Mouse (Mus musculus) lung, postnatal 10 days (tissue): ENCODE results near the gene Aoah.
A peak's percentile ranks its signal among the peaks of the same experiment; 100 is the strongest.

Source experiments
- DNase-seq: peaks from one replicate; pipeline ENCODE4 v3.0.0; 2021

Aoah gene

DNA sequence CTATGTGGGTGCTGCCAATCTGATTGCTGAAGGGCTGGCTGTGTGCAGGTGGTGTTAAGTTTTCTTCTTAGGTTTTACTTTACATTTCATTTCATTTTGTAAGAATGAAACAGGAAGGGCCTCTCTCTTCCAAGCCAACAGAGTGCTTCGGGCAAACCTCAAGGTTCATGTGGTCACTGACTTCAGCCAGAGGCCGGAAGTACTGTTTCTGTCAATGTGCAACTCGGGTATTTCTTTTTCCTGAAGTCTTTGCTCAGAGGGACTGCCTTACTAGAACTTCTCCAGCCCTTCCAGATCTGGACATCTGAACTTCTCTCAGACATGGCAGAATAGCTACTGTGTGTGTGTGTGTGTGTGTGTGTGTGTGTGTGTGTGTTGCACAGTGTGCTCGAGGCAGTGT is at the start of gene Aoah:
TSS of gene Aoah (plus strand) at position 213 of the 400 bp plus-strand sequence.
- DNase-seq = no peak

DNA sequence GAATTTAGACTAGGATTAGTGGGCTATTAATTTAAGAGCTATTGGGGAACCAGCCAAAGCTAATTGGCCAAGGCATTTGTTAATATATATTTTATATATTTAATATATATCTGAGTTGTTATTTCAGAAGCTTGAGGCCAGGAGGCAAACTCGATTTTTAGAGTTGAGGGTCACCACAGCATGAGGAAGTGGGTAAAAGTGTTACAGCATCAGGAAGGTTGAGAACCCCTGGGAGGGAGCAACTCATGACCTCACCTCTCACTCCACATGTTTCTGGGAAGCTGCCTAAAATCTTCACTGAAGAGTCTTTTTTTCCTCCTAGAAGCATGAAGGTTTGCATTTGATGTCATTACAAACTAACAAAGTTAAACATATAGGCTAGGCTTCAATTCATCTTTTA is 39.1 kb upstream of the Aoah start:
- no peak for DNase-seq

DNA sequence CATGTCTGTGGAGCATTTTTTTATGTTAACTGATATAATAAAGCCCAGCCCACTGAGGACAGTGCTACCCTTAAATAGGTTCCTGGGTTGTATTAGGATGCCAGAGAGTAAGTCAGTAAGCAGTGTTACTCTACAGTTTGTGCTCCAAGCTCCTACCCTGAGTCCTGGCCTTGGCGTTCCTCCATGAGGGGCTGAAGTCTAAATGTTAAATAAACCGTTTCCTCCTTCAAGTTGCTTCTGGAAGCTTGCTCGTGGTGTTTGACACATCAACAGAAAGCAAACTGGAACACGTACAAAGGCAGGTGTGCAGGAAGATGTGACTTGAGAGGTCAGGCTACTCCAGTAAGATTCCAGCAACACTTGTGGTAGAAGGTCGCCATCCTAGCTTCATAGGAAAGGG is 10.3 kb upstream of the Aoah start:
- no peak for DNase-seq

DNA sequence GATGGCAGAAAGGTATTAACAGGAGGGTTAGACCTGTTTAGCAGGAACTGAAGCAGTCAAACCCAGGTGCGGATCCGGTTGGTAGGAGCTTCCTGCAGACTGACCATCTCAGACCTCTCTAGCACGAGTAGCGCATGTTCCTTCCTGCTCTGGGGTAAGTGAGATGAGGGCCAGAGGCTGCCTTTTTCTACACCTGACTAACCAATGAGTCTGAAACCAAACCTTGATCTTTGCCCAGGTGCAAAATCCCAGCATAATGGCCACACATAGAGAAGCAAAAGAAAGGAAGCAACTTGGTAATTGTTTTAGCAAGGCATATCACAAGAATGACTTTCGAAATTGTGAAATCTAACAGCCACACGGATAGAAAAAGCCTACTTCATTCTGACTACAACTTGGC is 9.9 kb upstream of the Aoah start:
- DNase-seq = no peak

DNA sequence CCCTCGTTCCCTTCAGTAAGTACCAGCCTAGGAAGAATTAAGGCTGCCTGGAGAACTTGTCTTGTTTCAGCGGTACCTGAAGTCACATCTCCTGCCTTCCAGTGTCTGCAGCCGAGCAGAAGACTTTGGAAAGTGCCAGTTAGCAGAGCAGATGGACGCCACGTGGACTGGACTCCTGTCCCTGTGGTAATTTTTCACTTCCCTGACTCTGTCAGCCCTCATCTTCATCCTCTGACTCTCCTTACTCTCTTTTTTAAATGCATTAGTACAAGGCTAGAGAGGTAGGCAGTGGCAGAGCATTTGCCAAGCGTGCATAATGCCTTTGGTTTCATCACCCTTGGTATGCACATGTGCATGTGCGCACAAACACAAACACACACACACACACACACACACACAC is 8.0 kb upstream of the Aoah start:
- no peak for DNase-seq

DNA sequence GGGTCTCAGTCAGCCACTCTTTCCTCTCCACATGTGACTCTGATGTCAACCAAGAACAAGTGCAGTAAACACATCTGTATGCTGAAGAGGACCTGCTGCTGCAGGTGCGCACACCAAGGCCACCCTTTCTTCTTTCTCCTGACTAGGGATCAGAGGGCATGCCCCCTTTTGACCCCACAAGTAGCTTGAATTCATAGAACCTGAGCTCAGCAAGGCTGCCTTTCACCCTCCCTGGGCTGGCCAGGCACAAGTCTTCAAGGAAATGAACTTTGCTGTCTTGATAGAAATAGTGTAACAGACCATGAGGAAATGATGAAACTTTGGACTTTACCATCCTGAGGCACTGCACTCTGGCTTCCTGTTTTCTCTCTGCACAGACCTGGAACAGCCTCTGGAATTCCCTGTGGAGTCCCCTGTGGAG is 7.1 kb upstream of the Aoah start:
- no peak for DNase-seq

DNA sequence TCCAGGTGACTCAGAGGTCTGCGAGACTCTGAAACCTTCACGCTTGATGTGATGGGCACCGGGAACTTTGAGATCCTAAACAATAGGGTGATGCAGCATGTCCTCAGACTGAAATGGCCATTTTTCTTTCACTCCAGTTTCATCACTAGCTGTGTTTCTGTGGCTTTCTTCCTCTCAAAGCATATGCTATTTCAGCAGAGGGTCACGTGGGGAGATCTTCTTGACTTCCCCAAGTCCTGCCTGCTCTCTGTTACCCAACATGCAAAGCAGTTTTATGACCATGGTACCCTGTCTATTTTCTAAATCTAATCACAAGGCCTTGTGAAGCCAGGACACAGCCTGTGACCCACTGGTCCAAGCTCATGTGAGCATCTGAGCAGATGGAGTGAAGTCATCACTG is 6.0 kb upstream of the Aoah start:
- DNase-seq = no peak

DNA sequence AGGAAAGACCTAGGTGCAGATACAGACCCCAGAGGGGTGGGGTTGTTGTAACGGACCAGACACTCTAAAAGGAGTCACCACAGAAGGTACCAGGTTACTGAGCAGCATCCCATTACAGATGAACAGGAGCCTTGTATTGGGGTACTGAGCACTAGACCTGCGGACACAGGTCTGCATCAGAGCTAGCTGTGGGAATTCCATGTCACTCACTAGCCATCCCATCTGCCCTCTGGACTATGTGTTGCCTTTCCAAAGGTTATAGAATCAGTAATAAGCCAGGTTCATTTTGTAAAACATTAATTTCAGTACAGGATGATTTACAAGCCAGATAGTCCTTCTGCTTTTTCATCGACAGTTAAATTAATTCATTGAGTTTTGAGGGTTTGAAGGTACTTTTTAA is 2.7 kb downstream of the Aoah start:
- no peak for DNase-seq

DNA sequence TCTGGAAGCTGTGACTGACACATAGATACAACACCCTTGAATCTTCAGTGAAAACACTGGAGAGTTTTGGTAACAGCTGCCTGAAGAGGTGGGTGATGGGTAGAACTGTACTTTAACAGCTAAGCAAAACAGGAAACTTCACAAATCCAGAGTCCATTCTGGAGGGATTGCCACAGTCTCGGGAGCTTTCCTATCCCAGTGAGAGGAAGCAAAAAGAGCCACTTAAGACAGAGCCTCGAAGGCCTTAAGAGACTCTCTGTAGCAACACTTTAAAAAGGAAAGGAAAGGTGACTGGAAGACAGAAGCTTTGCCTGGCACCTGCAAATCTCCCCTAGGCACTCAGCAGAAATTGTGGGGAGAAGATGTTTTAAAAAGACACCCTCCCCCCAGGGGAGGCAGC is 4.6 kb downstream of the Aoah start:
- no peak for DNase-seq

DNA sequence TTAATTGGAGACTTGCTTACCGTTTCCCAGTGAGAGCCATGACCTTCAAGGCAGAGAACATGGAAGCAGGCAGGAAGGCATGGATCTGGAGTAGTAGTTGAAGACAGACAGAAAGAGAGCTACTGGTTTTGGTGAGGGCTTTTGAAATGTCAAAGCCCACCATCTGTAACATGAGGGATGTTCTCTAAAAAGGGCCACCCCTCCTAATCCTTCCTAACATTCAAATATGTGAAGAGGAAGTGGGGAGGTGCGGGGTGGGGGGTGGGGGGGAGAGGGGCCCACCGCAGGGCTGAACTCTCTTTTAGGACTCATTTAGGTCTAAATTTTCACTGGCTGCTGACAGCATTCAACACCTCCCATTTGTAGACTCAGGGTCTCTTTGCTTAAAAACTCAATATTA is 5.9 kb downstream of the Aoah start:
- no peak for DNase-seq

DNA sequence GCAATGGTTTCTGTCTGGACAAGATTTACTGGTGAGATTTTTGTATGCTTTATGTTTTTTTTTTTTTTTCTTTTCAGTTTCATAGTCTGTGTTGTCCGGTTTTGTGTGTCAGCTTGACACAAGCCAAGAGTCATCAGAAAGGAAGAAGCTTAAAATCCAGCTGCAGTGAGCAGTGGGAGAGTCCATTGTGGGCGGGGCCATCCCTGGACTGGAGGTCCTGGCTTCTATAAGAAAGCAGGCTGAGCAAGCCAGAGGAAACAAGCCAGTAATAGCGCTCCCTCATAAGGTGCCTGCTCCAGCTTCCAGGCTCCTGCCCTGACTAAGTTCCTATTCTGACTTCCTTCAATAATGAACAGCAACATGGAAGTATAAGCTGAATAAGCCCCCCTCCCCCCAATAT is 6.7 kb downstream of the Aoah start:
- no peak for DNase-seq

DNA sequence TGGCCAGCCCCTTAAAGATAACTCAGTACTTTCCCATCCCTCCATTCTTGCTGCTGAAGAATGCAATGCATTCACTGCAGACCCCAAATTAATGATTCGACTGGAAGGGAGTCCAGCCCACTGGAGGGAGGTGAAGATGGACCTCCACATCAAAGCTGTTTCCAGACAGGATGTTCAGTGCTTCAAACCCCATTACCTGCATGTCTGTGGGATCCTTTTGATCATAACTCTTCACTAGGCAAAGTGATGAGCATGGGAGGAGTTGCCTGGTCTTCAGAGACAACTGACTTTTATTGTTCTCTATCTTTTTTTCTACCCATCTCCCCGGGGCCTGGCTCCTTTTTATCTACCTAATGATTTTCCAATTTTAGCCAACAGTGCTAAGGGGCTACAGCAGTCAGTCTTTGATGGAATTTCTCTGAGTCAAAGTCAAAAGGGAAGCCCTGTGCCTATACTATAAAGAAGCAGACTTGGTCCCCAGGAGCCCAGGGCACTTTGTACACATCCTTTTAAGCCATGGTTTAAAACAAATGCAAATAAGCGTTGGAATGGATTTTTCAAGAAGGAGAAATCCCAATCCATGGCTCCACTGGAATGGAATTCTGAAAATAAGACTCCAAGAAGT is 18.0 kb downstream of the Aoah start:
- DNase-seq = no peak

DNA sequence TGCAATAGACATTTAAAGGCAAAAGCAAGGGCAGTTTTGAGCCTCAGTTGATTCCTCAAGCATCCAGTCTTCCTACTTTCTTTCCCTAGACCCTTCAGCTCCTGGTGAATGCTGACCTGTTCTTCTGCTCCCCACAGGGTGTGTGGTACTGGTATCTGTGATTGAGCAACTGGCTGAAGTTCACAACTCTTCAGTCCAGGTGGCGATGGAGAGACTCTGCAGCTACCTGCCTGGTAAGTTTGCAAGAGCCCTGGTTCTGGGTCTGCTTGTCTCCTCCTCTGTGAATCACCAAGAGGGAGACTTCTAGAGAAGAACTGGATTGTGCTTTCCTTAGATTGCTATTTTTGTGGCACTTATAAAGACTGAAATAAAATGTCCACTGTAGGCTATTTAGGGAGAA is 22.5 kb downstream of the Aoah start:
- peak; percentile 7 for DNase-seq

DNA sequence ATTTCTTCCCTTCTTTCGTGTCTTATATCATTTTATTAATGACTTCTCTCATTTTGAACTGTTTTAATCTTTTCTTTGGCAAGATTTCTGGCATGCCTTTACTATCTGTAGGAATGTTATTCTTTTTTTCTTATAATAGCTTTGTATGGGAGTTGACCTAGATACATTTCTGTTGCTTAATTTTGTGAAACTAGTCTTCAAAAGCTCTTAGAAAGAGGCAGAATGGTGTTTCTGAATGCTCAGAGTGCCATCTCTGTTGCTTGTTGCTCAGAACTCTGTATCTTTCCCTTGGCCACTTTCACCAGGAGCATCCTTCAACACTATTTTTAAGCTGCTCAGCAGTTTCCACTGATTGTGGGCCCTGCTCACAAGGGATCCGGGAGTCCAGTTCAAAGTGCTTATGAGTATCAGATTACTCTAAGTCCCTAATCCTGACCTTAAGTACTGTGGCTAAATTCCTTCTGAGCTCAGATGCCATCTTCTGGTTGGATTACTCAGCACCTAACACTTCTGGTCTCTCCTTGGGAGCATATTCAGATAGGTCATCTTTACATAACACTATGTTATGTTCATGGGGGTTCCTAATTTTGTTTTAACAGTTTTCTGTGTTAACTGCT is 26.9 kb downstream of the Aoah start:
- no peak for DNase-seq

DNA sequence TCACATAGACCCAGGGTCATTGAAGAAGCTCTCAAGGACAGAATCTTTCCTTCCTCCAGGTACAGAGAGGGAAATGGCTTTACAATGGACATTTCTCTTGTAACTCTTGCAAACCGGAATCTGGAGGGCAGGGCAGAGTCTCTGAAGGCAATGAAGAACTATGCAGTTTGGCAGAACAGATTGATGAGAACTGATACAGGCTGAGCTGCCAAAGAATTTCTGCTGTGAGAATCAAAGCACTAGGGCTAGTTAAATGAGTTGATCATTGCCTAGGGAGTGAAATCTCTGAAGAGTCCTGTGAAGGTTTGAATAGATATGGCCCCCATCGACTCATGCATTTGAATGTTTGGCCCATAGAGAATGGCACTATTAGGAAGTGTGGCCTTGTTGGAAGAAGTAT is 34.8 kb downstream of the Aoah start:
- DNase-seq = no peak

DNA sequence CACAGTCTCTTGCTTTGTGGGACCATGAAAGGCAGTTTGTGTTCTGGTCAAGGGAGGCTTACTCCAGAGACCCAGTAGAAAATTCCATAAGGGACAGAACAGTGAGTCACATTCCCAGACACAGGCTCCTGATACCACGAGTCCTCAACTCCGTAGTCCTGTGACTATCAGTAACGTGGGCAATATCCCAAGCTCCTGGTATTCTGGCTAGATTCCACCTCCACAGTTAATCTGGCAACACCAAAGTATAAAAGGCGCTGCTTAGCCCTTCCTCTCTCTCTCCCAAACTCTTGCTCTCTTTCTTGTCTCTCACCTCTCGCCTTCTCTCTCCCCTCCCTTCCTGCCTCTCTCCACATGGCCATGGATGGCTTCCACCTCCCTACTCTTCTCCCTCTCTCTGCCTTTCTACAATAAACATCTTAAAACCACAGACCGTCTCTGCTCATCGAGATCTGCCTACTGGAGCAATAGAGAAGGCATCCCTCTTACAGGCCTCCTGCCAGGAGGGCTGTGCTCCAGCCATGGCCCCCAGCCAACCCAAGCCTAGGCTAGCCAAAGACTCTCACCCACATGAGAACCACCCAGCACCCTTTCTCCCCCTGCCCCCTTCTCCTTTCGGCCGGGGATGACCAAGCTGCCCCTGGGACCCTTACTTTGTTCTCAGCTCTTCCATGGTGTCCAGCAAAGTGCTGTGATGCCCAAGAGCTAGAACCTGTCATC is 35.4 kb downstream of the Aoah start:
- no peak for DNase-seq

DNA sequence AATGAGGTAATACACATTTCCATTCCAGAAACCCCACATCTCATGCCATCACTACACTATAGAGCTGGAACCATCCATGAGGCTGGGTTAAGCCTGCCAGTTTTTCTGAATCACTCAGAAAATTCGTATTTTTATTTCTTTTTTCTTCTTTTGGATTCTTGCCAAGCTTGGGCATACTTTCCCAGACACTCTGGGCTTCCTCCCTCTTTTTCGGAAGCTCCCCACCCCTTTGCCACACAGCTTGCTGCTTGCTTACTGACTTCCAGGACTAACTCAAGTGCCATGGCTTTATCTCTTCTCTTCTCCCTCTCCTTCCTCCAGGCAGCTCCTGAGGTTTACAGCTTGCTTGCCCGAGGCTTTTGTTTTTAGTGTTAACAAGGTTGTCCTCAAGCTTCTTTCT is 62.0 kb downstream of the Aoah start:
- no peak for DNase-seq

DNA sequence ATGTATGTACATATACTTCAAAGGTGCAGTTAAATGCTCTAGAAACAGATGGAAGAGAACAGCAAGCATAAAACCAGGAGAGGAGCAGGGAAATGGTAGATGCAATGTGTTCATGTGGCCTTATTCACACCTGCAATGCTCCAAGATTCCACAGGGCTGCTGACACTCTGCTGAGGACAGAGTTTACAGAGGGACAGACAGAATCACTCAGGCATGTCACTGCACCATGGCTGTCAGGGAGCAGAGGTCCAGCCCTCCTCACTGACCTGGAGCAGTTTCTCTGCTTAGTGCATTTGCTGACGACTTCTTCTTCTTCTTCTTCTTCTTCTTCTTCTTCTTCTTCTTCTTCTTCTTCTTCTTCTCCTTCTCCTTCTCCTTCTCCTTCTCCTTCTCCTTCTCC is 105.5 kb downstream of the Aoah start:
- no peak for DNase-seq

DNA sequence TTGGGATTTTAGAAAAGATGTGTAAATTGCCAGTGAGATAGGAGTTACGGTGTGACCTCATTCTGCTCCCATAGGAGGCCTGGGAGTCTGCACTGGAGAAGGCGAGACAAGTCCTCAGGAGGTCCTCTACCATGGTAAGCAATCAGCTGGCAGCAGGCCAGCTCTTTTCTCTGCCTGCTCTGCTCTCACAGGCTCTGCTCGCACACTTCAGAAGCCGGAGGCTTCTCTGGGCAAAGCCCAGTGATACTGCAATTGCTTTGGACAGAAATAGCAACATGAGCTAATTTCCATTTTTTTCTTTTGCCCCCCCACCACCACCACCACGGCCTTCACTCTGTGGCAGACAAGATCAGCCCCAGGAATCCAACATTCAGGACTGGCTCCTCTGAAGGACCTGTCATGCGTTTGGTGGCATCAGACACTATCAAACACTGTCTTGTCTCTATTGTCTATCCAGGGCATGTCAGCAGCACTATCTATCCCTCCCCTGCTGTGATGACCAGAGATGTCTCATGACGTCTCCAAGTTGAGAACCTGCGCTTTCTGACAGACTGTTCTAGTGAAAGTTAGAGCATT is 106.6 kb downstream of the Aoah start:
- DNase-seq = peak; percentile 51

DNA sequence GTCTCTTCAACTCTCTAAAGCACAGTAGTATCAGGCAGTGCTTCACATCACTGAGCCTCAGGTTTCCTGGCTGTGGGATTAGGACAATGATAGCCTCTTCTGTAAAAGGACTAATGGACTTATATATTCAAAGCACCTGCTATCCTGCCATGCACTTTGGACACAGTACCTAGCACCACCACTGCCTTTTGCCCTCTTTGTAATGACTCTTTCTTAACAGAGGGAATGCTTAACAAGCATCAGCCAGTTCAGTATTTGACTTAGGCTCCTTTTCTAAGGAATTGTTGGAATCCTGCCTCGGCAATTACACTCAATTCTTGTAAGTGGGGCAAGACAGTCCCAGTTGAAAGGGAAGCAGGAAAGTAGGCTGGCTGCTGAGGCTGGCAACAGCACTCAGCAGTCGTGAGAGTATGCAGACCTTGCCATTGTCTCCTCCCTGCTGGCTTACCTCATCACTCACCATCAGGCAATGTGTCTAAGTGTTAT is 107.1 kb downstream of the Aoah start:
- peak; percentile 47 for DNase-seq

DNA sequence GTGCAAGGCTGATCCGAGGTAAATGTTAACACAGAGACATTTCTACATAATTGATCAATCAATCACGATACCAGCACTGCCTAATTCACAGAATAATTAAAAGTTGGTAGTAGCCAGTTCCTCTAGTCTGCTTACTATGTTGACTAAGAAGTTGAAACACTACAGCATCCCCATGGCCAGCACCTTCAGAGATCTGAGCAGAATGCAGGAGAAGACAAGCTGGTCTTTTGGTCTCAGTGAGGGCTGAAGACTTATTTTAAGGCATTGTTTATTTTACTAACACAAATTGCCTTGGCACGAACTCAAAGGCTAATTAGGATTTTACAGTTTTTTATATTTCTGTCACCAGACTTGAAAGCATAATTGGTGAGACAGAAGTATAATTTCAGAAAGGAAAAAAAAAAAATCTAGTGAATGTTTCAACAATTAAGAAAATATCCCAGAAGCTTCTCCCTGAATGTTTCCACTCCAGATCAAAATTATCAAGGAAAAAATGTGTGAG is 107.8 kb downstream of the Aoah start:
- DNase-seq = no peak

DNA sequence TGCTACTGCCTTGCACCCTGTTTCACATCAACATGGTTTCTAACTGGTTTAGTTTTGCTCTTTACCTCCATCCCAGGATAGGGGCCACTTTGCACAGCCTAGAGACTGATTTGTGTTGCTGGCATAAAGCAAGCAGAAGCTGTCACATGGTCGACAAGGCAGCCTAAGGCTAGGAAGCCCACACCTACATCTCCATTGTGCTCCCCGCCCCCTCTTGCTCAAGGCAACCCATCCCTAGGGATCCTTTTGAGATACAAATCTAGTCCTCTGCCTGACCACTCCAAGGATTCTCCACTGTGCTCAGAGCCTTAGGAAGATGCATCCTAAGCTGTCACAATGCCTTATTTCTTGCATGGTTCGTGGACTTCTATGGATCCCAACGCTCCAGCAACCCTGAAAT is 110.2 kb downstream of the Aoah start:
- DNase-seq = no peak

DNA sequence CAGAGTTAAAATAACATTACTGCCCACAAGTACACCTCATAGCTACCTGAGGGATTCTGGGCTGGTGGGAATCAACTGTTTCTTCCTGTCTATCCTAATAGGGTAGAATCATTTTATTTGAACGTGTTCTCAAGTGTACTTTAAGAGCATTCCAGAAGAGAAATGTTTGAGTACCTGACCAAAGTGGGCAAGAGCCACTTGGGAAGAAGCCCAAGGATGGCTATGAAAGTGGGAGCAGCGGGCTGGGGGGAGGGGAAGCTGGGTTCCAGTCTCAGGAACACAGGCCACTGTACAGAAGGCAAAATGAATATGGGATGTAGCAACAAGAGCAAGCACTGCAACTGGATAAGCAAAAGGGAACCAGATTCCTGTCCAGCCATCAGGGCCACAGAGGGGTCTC is 111.3 kb downstream of the Aoah start:
- peak; percentile 63 for DNase-seq
